Mouse (Mus musculus) kidney, adult 10 weeks (tissue): ENCODE data around the gene Atxn7l3b. TPM values are rescaled to one million over a fixed set of nuclear protein-coding genes. Genes with fewer than 3 reads are reported as not detected.

Source experiments
- polyA plus RNA-seq: library from polyadenylated mRNA; stranded (reverse); fragments of 350-450 nt; fragmentation: Illumina TruSeq; extraction: RNeasy Lipid Tissue Mini Kit (QIAGEN cat#74804); gene quantifications from one replicate; pipeline ENCODE4 v1.2.3, GENCODE M21; 2014; ENCODE audit warnings: low read depth, low replicate concordance

Atxn7l3b gene
- 123 TPM for polyA plus RNA-seq

GRCm38 (mm10) chr10:112928452-112929221 lies at the start of gene Atxn7l3b:
Gene Atxn7l3b (minus strand): TSS chr10:112929001.

